Mouse (Mus musculus): ENCODE results near the gene Lxn. TPM values are rescaled to one million over a fixed set of nuclear protein-coding genes. Genes with fewer than 3 reads are reported as not detected.

Gene Lxn
- 1 to 10 TPM; 6.5 TPM for total RNA-seq (2021)

DNA sequence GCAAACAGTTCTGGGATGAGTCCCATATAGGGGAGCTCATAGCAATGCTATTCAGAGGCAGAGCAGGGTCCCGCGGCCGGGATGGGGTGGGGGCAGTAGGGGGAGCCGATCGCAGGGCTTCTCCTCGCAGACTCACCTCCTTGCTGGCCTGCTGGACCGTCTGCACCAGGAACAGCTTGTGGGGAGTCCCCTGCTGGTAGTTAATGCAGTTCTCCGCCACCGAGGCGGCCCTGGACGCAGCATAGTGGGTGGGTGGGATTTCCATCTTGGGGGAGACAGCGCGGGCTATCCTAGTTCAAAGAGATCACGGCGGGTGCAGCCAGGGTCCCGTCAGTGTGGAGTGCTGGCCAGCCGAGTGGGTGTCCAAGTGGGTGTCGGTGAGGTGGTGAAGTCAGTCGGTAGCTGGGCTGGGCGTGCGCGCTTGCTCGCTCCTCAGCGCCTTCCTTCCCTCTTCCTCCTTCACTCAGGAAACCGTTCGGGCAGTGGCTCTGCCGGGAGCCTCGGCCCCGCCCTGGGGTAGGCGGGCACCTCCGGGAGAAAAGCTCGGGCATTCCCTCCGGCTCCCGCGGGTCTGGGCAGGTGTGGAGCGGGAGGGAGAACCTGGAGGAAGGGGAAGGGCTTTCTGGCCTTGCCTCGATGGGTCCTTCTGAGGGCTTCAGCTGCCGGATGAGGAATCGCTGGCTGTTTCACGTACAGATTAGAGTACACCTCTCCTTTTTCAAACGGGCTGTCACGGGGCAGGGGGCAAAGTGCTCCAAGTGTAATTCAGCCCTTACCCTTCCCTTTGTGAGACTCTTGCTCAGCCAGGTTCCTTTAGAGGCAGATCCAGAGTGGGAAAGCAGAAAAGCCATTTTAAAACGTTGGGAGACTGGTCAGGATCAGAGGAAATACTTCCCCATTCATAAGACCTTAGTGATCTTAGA, at the start of gene Lxn:
Gene Lxn, minus strand, starts transcription at position 477 of the 923 bp plus-strand sequence.
- intact Hi-C loops (cut with DNase I) = loop anchor here (5.0 kb wide), 1 partner anchor 119 kb away; the partner anchor contains the start of gene Mfsd1

DNA sequence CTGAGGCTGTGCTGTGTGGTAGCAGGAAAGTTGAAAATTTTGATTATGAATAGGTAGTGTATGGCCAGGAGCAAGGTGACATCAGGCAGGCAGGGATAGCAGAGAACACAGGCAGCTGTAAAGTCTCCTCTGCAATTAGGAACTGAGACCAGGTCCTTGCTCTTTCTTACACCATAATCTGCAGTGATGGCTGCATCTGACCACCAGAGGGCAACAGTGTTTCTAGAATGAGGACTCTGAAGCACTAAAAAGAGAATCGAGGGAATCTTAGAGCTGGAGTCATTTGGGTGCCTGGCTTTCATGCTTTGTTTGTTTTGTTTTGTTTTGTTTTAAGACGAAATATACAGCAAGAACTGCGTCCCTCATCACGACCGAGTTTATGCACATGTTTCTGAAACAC, 49.1 kb upstream of the Lxn start:
- DNase-seq (ENCODE audit: low spot score) = no peak

More for the DNA sequence above, at the start of gene Lxn:
- DNase-seq (ENCODE audit: low spot score) = peak; percentile 56

DNA sequence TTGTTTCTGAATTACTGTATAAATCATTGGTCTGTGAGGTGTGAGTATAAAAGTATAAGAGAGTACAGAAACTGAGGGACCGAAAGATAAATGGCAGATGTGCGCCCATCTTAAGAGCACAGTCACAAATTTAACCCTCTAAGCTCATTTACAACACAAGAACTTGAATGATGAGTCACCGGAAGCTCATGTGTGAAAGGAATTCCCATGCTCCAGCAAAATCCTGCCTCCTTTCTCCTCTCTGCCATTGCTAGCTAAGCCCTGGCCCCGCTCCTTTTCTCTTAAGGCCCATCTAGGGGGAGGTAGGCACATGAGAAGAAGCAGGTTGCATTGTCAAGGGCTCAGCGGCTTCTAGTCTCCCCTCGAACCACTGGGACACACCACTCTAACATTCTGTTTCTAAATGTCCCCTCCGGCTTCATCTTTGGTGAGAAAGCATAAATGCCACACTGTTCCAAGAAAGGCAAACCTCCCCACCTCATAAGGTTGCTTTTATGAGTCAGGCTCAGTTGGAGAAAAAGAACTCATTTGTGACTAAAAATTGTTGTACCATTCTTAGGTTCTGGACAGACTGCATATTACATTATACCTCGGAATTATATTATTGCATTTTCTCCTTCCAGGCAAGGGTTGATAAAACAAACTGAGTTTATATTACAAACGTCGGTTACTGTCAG, 44.6 kb upstream of the Lxn start:
- no peak for DNase-seq (ENCODE audit: low spot score)
- intact Hi-C loops (cut with DNase I) = no loop called here

More for the DNA sequence above, 49.1 kb upstream of the Lxn start:
- intact Hi-C loops (cut with DNase I) = loop anchor here (1.0 to 2.0 kb wide), 2 partner anchors 55 to 532 kb away; no protein-coding TSS in a partner anchor

- no peak for DNase-seq (ENCODE audit: low spot score)
- intact Hi-C loops (cut with DNase I) = no loop called here
Observed at GRCm38 (mm10) chr3:67505286-67505685, 41.6 kb upstream of the Lxn start.

GRCm38 (mm10) chr3:67503878-67504277, 40.2 kb upstream of the Lxn start:
- intact Hi-C loops (cut with DNase I) = no loop called here
- DNase-seq (ENCODE audit: low spot score) = no peak

GRCm38 (mm10) chr3:67499406-67499791, 35.7 kb upstream of the Lxn start:
- intact Hi-C loops (cut with DNase I) = no loop called here

GRCm38 (mm10) chr3:67498773-67499405, 35.2 kb upstream of the Lxn start:
- DNase-seq (ENCODE audit: low spot score) = no peak
- intact Hi-C loops (cut with DNase I) = no loop called here

More at GRCm38 (mm10) chr3:67499406-67499791, 35.7 kb upstream of the Lxn start:
- no peak for DNase-seq (ENCODE audit: low spot score)

DNA sequence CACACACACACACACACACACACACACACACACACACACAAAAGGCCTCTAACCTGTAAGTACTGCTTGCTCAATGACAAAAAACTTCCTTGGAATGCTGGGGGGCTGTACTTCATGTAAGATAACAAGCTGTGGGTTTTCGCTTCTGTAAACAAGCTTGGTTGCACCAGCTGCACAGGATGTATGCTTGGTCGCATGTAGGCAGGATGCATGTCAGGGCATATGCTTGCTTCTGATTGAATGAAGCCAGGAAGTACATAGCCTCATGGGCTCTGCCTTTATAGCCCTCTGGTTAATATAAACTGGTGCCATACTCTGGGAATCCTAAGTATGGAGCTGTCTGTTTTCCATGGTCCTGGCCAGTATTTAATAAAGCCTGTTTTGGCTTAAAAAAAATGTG, 34.3 kb upstream of the Lxn start:
- no peak for DNase-seq (ENCODE audit: low spot score)
- intact Hi-C loops (cut with DNase I) = no loop called here

DNA sequence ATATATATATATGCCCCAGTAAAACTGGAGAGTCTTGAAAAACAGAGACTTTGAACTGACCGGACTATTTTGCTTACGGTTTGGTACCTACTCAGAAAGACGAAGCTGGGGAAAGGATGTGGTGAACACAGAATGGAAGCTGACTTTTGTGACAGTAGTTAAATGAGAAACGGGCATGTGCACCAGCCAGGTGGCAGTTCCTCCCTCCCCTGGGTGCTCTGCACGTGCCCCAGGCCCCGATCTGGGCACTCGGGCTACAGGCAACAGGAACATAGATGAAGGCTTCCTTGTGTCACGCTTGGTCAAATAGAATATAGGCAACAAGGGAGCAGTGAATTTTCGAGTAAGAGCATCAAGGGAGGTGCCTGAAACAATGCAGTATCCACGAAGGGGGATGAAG, 32.6 kb upstream of the Lxn start:
- intact Hi-C loops (cut with DNase I) = no loop called here
- DNase-seq (ENCODE audit: low spot score) = no peak

GRCm38 (mm10) chr3:67493132-67493531, 29.4 kb upstream of the Lxn start:
- no peak for DNase-seq (ENCODE audit: low spot score)
- intact Hi-C loops (cut with DNase I) = no loop called here

DNA sequence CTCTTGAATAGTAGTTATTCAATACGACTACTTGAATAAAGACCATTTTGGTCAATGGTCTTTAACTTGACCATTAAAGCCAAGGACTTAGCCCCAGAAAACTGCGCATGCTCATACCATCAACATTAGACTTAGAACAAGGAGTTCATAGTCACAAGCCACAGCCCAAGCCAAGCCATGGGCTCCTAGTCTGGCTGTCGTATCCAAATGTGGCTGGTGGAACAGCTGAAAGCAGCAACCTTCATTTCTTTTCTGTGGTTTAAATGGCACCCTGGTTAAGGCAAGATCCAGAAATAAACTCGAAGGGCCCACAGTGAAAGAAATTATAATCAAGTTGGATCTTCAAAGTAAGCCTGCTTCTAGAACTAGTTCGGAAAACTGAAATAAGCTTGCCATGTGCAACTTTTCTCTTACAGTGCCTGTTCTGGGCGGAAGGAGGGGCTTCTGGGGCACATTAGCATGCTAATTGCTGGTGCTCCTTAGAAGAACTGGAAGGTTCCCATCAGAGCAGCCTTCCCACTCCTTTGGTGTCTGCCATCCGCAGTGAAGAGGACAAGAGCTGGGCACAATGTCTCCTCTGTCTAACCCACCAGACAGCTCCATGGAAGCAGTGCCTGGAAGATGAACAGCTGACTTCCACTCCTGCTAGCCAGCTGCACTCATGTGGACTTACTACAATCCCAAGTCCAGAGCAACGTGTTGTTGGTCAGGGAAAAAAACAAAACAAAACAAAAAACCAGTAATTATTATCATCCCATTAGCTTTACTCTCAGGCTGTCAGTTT, 28.6 kb upstream of the Lxn start:
- no peak for DNase-seq (ENCODE audit: low spot score)
- intact Hi-C loops (cut with DNase I) = no loop called here

DNA sequence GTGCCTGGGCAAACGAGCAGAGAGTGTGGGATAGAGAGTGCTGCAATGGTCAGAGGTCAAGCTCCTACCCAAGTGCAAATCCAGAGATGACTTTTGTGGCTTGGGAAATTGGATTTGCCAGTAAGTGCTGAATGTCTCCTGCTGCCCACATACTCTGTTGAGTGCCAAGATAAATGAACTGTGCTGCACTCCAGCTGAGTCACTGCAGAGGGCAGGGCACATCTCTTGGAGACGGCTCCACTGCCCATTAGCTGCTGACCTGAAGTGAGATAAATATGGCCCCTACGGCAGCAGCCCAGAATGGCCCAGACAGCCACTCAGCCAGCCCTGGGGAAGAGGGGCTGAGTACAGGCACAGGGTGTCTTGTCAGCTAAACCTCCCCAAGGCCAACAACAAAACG, 26.4 kb upstream of the Lxn start:
- no peak for DNase-seq (ENCODE audit: low spot score)
- intact Hi-C loops (cut with DNase I) = no loop called here

DNA sequence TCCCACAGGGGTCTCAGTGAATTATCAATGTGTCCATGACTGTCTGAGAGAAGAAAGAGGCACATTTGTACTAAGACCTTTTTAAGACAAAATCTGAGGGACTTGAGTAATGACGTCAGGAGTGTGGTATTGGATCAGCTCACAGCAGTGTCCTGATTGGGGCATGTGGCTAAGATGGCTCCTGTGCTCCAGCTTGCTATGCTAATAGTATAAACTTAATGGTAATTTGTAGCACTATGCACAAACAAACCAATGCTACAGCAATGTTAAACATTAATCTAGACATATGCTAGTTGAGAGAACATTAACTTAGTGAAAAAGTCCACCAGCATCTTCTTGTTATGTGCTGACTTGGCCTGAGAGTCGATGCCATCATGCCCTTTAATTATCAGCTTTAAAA, 21.5 kb upstream of the Lxn start:
- intact Hi-C loops (cut with DNase I) = no loop called here
- no peak for DNase-seq (ENCODE audit: low spot score)

DNA sequence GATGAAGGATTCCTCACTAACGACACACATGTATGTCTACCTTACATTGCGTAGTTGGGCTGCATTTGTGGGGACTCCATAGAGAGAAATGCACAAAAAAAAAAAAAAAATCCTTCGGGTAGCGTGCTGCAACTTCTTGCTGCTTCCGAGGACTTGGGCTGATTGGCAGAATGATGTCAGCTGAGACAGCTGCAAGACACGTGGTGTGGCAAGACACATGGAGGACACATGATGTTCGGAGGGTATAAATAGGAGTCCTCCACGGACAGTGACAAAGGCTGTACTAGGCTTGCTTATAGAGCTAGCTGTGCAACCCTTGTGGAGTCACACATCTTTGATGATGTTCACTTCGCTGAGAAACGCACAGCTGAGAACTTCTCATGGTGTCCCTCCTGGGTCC, 18.7 kb upstream of the Lxn start:
- intact Hi-C loops (cut with DNase I) = no loop called here
- DNase-seq (ENCODE audit: low spot score) = no peak

- DNase-seq (ENCODE audit: low spot score) = no peak
- intact Hi-C loops (cut with DNase I) = no loop called here
Observed at GRCm38 (mm10) chr3:67479806-67480205, 16.1 kb upstream of the Lxn start.

DNA sequence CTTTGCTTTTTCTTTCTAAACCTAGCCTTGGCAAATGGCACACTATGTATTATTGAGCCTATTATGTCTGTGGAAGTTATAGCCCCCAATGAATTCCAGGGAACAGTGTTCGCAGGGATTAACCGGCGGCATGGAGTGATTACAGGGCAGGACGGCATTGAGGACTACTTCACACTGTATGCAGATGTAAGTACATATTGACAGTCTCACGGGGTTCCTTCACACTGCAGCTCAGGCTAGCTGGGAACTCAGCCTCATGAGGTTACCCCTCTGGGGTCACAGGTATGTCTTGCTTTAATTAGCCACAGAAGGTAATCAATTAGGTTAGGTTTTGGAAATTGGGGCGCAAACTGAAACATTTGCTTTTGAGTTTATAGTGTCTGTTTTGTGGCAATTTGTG, 9.7 kb upstream of the Lxn start:
- intact Hi-C loops (cut with DNase I) = no loop called here
- DNase-seq (ENCODE audit: low spot score) = no peak

DNA sequence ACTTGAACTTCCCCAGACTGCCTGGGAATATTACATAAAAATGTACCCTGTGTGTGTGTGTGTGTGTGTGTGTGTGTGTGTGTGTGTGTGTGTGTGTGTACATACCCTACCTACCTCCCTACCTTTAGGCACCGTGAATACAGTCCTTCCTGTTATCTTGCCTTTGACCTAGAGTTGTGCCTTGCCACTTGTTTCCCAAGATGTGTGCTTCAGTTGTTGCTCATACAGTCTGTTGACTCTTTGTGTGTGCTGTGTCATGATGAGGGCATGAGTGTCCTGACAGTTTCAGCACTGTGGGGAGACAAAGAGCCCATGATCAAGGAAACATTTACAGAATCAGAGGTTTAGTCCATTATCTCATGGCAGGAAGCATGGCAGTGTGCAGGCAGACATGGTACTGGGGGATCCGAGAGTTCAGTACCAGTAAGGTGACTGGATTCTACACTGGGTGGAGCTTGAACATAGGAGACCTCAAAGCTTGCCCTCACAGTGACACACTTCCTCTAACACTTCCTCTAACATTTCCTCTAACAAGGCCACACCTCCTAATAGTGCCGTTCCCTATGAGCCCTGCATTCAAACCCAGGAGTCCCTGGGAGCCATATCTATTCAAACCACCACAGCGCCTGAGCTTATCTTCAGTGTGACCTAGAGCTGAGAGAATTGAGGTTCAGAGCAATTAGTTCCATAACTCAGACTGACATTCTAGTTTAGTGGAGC, 7.8 kb upstream of the Lxn start:
- DNase-seq (ENCODE audit: low spot score) = no peak
- intact Hi-C loops (cut with DNase I) = no loop called here

GRCm38 (mm10) chr3:67467281-67467680, 3.6 kb upstream of the Lxn start:
- no peak for DNase-seq (ENCODE audit: low spot score)
- intact Hi-C loops (cut with DNase I) = no loop called here

- DNase-seq (ENCODE audit: low spot score) = no peak
- intact Hi-C loops (cut with DNase I) = no loop called here
Observed at GRCm38 (mm10) chr3:67466576-67466975, 2.9 kb upstream of the Lxn start.

Measured in heart, postnatal 25 days (tissue).